Mouse (Mus musculus) c-Kit-positive CD71-positive TER-119-positive erythroid progenitor cells, embryonic 14.5 days (primary cell): ENCODE measurements around the gene Sphk1.
A peak's percentile ranks its signal among the peaks of the same experiment; 100 is the strongest.

ENCODE experiments used
- DNase-seq: peaks from one replicate; pipeline ENCODE4 v3.0.0-alpha.2; 2013; ENCODE audit warnings: low spot score

Gene Sphk1

DNA sequence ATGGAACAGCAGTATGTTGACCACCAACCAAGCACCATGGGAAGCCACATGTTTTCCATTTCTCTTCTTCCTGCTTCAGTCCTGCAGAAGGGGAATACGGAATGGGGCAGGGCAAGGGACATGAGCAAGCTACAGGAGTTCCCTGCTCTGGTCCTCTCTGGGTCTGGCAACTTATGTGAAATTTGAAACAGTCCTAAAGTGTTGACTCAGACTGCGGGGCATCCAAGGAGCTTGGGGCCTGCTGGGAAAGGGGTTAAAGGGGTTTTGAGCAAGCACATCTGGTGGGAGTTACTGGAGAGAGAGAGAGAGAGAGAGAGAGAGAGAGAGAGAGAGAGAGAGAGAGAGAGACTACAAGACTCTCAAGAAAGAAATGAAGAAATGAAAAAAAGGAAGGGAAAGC lies 22.0 kb upstream of the Sphk1 start:
- DNase-seq: no peak

- DNase-seq: peak; percentile 71
These were observed 19.3 kb upstream of the Sphk1 start for GRCm38 (mm10) chr11:116511301-116511868.

GRCm38 (mm10) chr11:116512154-116512553 lies 18.6 kb upstream of the Sphk1 start:
- DNase-seq: no peak

- no peak for DNase-seq
These were observed 17.7 kb upstream of the Sphk1 start for GRCm38 (mm10) chr11:116512987-116513386.

GRCm38 (mm10) chr11:116513531-116514038 lies 17.1 kb upstream of the Sphk1 start:
- no peak for DNase-seq

- no peak for DNase-seq
These were observed 15.2 kb upstream of the Sphk1 start for GRCm38 (mm10) chr11:116515330-116516020.

DNA sequence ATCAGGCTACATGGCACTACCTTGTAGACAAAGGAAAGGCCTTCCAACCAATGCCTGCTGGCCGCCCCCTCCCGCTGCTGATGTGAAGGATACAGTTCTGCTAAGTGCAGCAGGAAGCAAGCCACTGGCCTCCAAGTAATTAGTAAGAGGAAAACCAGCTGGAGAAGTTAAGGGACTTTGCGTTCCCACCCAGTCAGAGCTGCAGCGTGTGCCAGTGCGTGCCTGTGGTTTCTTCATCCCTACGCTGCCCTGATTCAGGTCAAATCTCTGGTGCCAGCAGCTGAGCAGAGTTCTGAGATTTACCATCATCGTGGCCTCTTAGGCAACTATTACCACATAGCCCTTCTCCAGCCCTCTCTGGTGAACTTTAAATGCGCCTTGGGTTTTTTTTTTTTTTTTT lies 12.2 kb upstream of the Sphk1 start:
- no peak for DNase-seq

GRCm38 (mm10) chr11:116521143-116521542 lies 9.6 kb upstream of the Sphk1 start:
- peak; percentile 70 for DNase-seq

GRCm38 (mm10) chr11:116522046-116522445 lies 8.7 kb upstream of the Sphk1 start:
- DNase-seq: no peak

DNA sequence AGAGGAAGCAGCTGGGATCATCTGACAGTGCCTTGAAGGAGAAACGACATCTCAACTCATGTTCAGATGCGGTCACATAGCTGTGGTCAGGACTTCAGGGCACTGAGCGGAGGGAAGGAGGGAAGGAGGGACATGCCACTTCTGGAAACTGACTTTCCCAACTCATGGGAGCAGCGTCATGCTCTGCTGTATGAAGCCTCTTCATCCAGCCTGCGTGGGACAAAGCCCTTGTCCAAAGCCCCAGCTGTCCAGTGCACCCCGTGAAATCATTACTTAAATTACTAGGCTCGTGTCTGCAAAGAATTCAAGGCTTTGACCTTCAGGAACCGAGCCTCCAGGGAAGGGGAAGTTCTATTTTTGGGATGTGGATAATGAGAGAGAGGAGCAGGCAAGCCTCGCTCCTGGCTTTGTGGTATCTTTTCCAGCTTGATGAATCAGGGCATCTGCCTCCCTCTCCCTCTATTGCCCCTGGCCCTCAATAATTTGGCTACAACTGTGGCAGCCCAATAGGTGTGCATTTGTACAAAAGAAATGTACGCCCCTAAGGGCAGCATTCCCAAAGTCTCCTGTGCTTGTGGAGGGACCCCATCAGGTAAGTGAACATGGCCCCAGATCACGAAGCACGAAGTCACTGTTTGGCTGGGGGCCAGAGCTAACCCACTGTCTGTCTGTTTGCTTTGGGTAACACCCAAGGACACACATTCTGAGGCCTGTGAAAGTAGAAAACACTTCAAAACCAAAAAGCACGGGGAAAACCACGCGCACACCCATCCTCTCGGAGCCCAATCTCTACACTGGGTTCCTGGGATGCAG lies 7.6 kb upstream of the Sphk1 start:
- DNase-seq: no peak

DNA sequence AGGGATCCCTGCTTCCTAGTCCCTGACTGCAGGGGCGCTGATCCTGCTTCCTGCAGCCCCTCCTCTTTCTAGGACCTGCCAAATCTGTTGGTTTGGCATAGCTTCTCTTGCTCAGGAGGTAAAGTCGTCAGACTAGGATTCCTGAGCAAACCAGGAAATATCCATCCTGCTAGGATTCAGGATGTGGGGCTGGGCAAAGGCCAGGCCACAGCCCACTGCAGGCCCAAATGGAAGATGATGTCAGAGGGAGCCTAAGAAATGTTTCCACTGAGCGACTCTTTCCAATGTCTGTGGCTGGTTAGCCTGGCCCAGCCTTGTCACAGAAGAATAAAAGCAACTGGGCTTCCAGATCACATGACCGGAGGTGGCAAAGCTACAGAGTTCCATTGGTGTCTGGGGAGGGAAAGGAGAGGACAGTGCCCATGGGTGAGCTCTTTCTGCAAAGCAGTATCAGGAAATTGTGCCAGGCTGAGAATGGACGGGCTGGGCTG lies 7.0 kb upstream of the Sphk1 start:
- no peak for DNase-seq

GRCm38 (mm10) chr11:116528636-116529320 lies 1.9 kb upstream of the Sphk1 start:
- no peak for DNase-seq

- DNase-seq: peak; percentile 65
These were observed 856 bp downstream of the Sphk1 start for GRCm38 (mm10) chr11:116531371-116532191.

- no peak for DNase-seq
These were observed 1.6 kb downstream of the Sphk1 start for GRCm38 (mm10) chr11:116532262-116532809.

DNA sequence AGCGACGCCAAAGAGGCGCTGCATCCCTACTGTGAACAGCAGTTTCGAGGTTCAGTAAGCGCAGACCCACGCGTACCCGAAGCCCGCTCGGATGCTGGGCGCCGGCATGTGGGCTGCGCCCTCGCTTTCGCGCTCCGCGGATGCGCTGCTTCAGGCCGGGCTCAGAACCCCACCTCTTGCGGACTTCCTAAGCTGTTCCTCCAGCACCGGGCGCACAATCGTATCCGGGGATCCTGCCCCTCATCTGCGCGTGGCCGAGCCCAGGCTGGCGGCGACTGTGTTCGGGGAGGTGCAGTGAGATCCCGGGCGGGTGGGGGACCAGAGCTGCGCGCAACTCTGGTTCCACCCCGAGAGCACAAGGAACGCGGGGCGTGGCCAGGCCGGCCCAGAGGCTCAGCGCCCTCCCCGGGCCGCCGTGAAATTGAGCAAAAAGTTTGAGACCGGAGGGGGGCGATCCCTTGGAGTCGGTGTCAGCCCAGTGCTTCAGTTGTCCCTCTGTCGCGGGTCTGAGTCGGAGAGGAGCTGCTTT lies 2.1 kb downstream of the Sphk1 start:
- peak; percentile 82 for DNase-seq

DNA sequence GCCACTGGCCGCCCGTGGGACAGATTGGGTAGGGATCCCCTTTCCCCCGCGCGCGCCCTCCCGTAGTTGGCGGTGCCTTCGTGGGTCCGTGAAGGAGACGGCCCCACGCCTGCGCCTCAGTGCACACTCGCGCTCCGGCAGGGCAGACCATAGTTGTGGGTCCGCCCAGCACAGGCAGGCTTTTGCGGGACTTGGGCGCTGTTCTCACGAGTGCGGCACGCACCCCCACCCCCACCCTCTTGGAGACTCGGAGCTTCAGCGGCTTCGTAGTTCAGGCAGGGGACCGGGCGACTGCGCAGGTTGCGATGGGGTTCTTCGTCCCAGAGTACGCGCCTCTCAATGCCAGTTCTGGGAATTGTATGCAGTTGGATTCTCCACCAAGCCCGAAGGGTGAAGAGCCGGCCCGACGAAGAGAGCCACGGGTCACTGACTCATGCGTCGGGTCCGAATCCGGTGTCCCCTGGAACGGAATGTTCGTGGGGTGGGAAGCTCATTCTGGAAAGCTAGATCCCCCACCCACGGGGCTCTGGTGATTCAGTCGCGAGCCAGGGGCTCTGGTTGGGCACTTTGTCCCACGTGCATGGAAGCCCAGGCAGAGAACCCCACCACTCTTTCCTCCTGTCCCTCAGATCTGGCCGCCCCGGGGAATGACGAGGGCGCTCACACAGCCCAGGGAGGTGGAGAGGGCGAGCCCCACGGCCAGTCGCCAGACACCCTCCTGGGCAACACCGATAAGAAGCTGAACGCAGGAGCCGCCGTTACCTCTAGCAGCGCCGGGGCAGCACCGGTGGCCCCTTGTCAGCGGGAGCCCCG lies 2.8 kb downstream of the Sphk1 start:
- peak; percentile 85 for DNase-seq

- DNase-seq: peak; percentile 91
These were observed 3.6 kb downstream of the Sphk1 start for GRCm38 (mm10) chr11:116534154-116534865.

- peak; percentile 66 for DNase-seq
These were observed 6.0 kb downstream of the Sphk1 start for GRCm38 (mm10) chr11:116536685-116537084.

DNA sequence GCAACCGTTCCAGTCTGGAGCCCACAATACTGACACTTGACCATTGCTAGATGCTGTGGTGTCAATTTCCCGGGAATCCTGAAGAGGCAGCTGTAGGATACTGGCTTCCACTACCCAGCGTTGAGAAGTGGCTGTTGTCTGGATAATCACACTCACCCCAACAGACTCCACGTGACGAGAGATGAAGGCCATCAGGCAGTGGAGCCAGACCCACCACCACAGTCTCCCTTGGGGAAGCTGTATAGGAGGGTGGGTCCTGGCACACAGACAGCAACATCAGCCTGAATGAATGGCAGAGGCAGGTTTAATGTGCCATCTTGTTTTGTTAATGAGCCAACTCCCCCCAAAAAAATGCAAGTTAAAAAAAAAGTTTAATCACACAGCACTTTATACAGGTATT lies 6.7 kb downstream of the Sphk1 start:
- no peak for DNase-seq
